Mouse (Mus musculus): ENCODE measurements at regions not wholly inside any gene's neighbourhood (a gene's known extent, or its start where the extent isn't known, plus 50 kb on each side); places are given as distances from the start of the nearest gene placed in this dataset.
"Not testable (repeated sequence)": the region's sequence is repeated elsewhere in the genome, so short reads cannot be mapped to it uniquely, and the experiment has no call there.

- intact Hi-C loops (cut with DNase I): not testable (repeated sequence)
These were observed 61.3 kb upstream of the Zfp804a start for GRCm38 (mm10) chr2:81991726-81992125.

More at GRCm38 (mm10) chr2:81991726-81992125, 61.3 kb upstream of the Zfp804a start:
- peak in 1 of 2 experiments; percentile 2 for DNase-seq

All from heart, postnatal 10 days (tissue).